Mouse (Mus musculus) heart, embryonic 16.5 days (tissue): ENCODE measurements around the gene Gm45021. TPM values are rescaled to one million over a fixed set of nuclear protein-coding genes. Genes with fewer than 3 reads are reported as not detected.

Experiments used
- ATAC-seq: fragments of 200-750 bp; cut with Nextera tagmentation; replicated peaks from 2 replicates; pipeline ENCODE4 v1.8.0; 2017; ENCODE audit warnings: moderate number of reproducible peaks; ENCODE audit not compliant: insufficient read depth, low FRiP score; ENCODE audit errors: extremely low read depth
- H3K27ac ChIP-seq: fragments of 300-500 bp; sonication (generic); 2 replicates; pipeline ENCODE4 v1.5.1; 2014; ENCODE audit warnings: mild to moderate bottlenecking, low read length, control low read depth, moderate library complexity
- H3K27me3 ChIP-seq: fragments of 300-500 bp; sonication (generic); 2 replicates; pipeline ENCODE4 v1.6.1; 2014; ENCODE audit warnings: low read length, mixed read lengths; ENCODE audit not compliant: control insufficient read depth, insufficient read depth
- H3K36me3 ChIP-seq: fragments of 300-500 bp; sonication (generic); 2 replicates; pipeline ENCODE4 v1.6.1; 2014; ENCODE audit not compliant: control insufficient read depth, insufficient read depth
- H3K4me1 ChIP-seq: fragments of 300-500 bp; sonication (generic); 2 replicates; pipeline ENCODE4 v1.6.1; 2014; ENCODE audit warnings: low read length, mixed read lengths; ENCODE audit not compliant: control insufficient read depth, insufficient read depth
- H3K4me2 ChIP-seq: fragments of 300-500 bp; sonication (generic); 2 replicates; pipeline ENCODE4 v1.6.1; 2014; ENCODE audit warnings: low read depth, mild to moderate bottlenecking, control low read depth, low read length
- H3K4me3 ChIP-seq: fragments of 300-500 bp; sonication (generic); 2 replicates; pipeline ENCODE4 v1.5.1; 2014; ENCODE audit warnings: mild to moderate bottlenecking, control low read depth, low read length
- H3K9ac ChIP-seq: fragments of 300-500 bp; sonication (generic); 2 replicates; pipeline ENCODE4 v1.6.1; 2014; ENCODE audit warnings: low read length, control low read depth
- H3K9me3 ChIP-seq: fragments of 300-500 bp; sonication (generic); replicated peaks from 2 replicates; pipeline ENCODE4 v1.6.1; 2016; ENCODE audit warnings: low read length; ENCODE audit not compliant: control insufficient read depth
- WGBS: fragments of 180-500 bp; shearing (Covaris S2); extraction: QIAGEN DNeasy Blood & Tissue Kit; methylation state at CpG from one replicate; pipeline ENCODE4 v1.1.7; 2014; 5-methylcytosine and 5-hydroxymethylcytosine counted together
- polyA plus RNA-seq: library from polyadenylated mRNA; unstranded; fragments of >200 nt; fragmentation: Nextera tagmentation; extraction: Ambion mirVana; gene quantifications from 2 replicates; pipeline ENCODE4 v1.2.1, GENCODE M21; 2015

Gene Gm45021
- polyA plus RNA-seq, 1 experiment from 2014 or later: not detected

GRCm38 (mm10) chr6:48591221-48591845 lies 1.9 kb downstream of the Gm45021 start:
- 93% methylated on average over 3 of the region's 3 CpGs for WGBS
- ATAC-seq: no peak
- peaks cover 5% of the 10 kb centered on the region for H3K36me3 ChIP-seq
- no peak overlapping the region for H3K4me3 ChIP-seq
- no peak overlapping the region for H3K4me2 ChIP-seq
- H3K9me3 ChIP-seq: peaks cover 6% of the 10 kb centered on the region; the same call in 1 of the 2 replicates
- H3K27me3 ChIP-seq: no peaks in the 10 kb centered on the region
- no peak overlapping the region for H3K27ac ChIP-seq
- peaks cover 26% of the 10 kb centered on the region for H3K4me1 ChIP-seq
- no peak overlapping the region for H3K9ac ChIP-seq

GRCm38 (mm10) chr6:48591871-48592270 lies 2.5 kb downstream of the Gm45021 start:
- H3K27ac ChIP-seq: no peak overlapping the region
- peaks cover 9% of the 10 kb centered on the region for H3K9me3 ChIP-seq
- H3K4me1 ChIP-seq: peaks cover 26% of the 10 kb centered on the region
- no peak for ATAC-seq
- H3K9ac ChIP-seq: no peak overlapping the region
- peaks cover 10% of the 10 kb centered on the region for H3K36me3 ChIP-seq
- no peak overlapping the region for H3K4me2 ChIP-seq
- WGBS: 84% methylated on average over 6 of the region's 6 CpGs
- H3K4me3 ChIP-seq: no peak overlapping the region
- no peaks in the 10 kb centered on the region for H3K27me3 ChIP-seq

- Histone ChIP-seq H3K36me3 (peaks cover 26% of the 10 kb centered on the region), H3K27me3 (no peaks in the 10 kb centered on the region), H3K4me2 (peak within 1 kb of the TSS; percentile 74), H3K4me3 (peak within 1 kb of the TSS; percentile 85), H3K9me3 (peaks cover 19% of the 10 kb centered on the region), H3K4me1 (peaks cover 26% of the 10 kb centered on the region), H3K27ac (peak within 1 kb of the TSS; percentile 88), H3K9ac (peak within 1 kb of the TSS; percentile 86)
- peak; percentile 91 for ATAC-seq
- WGBS: 9% methylated on average over 45 of the region's 45 CpGs
Measured at GRCm38 (mm10) chr6:48593158-48594042, 4.0 kb downstream of the Gm45021 start, which contains the start of the genes Repin1 and Gm44965. Gene Repin1 (plus strand): TSS chr6:48593883. Gene Gm44965 (plus strand): TSS chr6:48593941.

GRCm38 (mm10) chr6:48594043-48594738 lies 4.8 kb downstream of the Gm45021 start:
- peak overlapping the region; percentile 85 for H3K4me3 ChIP-seq
- peak overlapping the region; percentile 88 for H3K27ac ChIP-seq
- peak overlapping the region; percentile 74 for H3K4me2 ChIP-seq
- peaks cover 23% of the 10 kb centered on the region for H3K4me1 ChIP-seq
- peak overlapping the region; percentile 86 for H3K9ac ChIP-seq
- H3K9me3 ChIP-seq: peaks cover 19% of the 10 kb centered on the region
- peaks cover 34% of the 10 kb centered on the region for H3K36me3 ChIP-seq
- H3K27me3 ChIP-seq: no peaks in the 10 kb centered on the region
- peak; percentile 33 for ATAC-seq
- WGBS: 1% methylated on average over 37 of the region's 41 CpGs

GRCm38 (mm10) chr6:48595278-48595677 lies 5.9 kb downstream of the Gm45021 start:
- ATAC-seq: no peak
- WGBS: 50% methylated on average over 1 of the region's 1 CpGs
- Histone ChIP-seq H3K9ac (peak overlapping the region; percentile 86; the same call in 1 of the 2 replicates), H3K27ac (no peak overlapping the region), H3K4me1 (peaks cover 14% of the 10 kb centered on the region), H3K27me3 (no peaks in the 10 kb centered on the region), H3K4me3 (peak overlapping the region; percentile 85), H3K9me3 (peaks cover 19% of the 10 kb centered on the region), H3K36me3 (peaks cover 41% of the 10 kb centered on the region), H3K4me2 (peak overlapping the region; percentile 74)

GRCm38 (mm10) chr6:48596545-48597232 lies 7.3 kb downstream of the Gm45021 start:
- H3K4me1 ChIP-seq: peaks cover 18% of the 10 kb centered on the region
- peaks cover 41% of the 10 kb centered on the region for H3K36me3 ChIP-seq
- WGBS: 93% methylated on average over 43 of the region's 45 CpGs
- peaks cover 19% of the 10 kb centered on the region for H3K9me3 ChIP-seq
- H3K9ac ChIP-seq: no peak overlapping the region
- no peaks in the 10 kb centered on the region for H3K27me3 ChIP-seq
- no peak overlapping the region for H3K4me3 ChIP-seq
- H3K27ac ChIP-seq: no peak overlapping the region
- no peak overlapping the region for H3K4me2 ChIP-seq
- no peak for ATAC-seq

- WGBS: 94% methylated on average over 27 of the region's 27 CpGs
Measured at GRCm38 (mm10) chr6:48597233-48597625, 7.8 kb downstream of the Gm45021 start.

GRCm38 (mm10) chr6:48600594-48600993 lies 11.2 kb downstream of the Gm45021 start:
- no peak for ATAC-seq
- no peak overlapping the region for H3K27ac ChIP-seq
- H3K27me3 ChIP-seq: no peaks in the 10 kb centered on the region
- H3K4me2 ChIP-seq: no peak overlapping the region
- no peak overlapping the region for H3K4me3 ChIP-seq
- H3K36me3 ChIP-seq: peaks cover 41% of the 10 kb centered on the region
- no peak overlapping the region for H3K9ac ChIP-seq
- peaks cover 19% of the 10 kb centered on the region for H3K9me3 ChIP-seq
- peaks cover 10% of the 10 kb centered on the region for H3K4me1 ChIP-seq
- WGBS: 97% methylated on average over 1 of the region's 1 CpGs

More at GRCm38 (mm10) chr6:48597233-48597625, 7.8 kb downstream of the Gm45021 start:
- H3K9me3 ChIP-seq: peaks cover 19% of the 10 kb centered on the region
- H3K4me1 ChIP-seq: peaks cover 18% of the 10 kb centered on the region
- H3K27me3 ChIP-seq: no peaks in the 10 kb centered on the region
- H3K4me3 ChIP-seq: no peak overlapping the region
- no peak overlapping the region for H3K27ac ChIP-seq
- H3K9ac ChIP-seq: no peak overlapping the region
- H3K4me2 ChIP-seq: no peak overlapping the region
- no peak for ATAC-seq
- H3K36me3 ChIP-seq: peaks cover 41% of the 10 kb centered on the region
